Mouse (Mus musculus): ENCODE measurements around the gene Saa2. TPM values are rescaled to one million over a fixed set of nuclear protein-coding genes. Genes with fewer than 3 reads are reported as not detected.

The Saa2 gene
- total and polyA plus RNA-seq, 3 experiments, result not detected

GRCm38 (mm10) chr7:46768451-46768850 lies 16.9 kb downstream of the Saa2 start:
- Histone ChIP-seq H3K9ac (ENCODE audit: insufficient read depth, low read depth) (no peak overlapping the region), H3K9me3 (replicated peaks; ENCODE audit: low read length) (no peaks in the 10 kb centered on the region), H3K36me3 (replicated peaks in 1 of 2; ENCODE audit: control insufficient read depth in 1 of 2, insufficient read depth in 1 of 2, low read length in 1 of 2) (peaks cover 46 to 87% of the 10 kb centered on the region in 2 experiments), H3K4me1 (ENCODE audit: control insufficient read depth in 1 of 2, insufficient read depth in 2 of 2) (no peaks in the 10 kb centered on the region), H3K27me3 (replicated peaks) (no peaks in the 10 kb centered on the region), H3K27ac (ENCODE audit: insufficient read depth, low read depth) (no peak overlapping the region), H3K4me2 (ENCODE audit: insufficient read depth, low read depth, poor library complexity, severe bottlenecking) (no peak overlapping the region), H3K79me2 (replicated peaks; ENCODE audit: control insufficient read depth, extremely low read depth, insufficient read depth, poor library complexity, severe bottlenecking) (no peaks in the 10 kb centered on the region), H3K4me3 (replicated peaks in 1 of 3; ENCODE audit: low read depth in 2 of 3, low read length in 2 of 3, poor library complexity in 1 of 3) (no peak overlapping the region)
- dilution Hi-C loops (cut with MboI; ENCODE audit: extremely low pct_ligation_motif_present, extremely low pct_unique_long_range_greater_than_20kb, low sequenced_read_pairs), result no loop called here
- DNase-seq (ENCODE audit: extremely low read depth), result no peak
- no peak for TF ChIP-seq ETS1 (conservative IDR thresholded peaks at IDR 0.05; ENCODE audit: low read depth, low read length)
- TF ChIP-seq HCFC1 (IDR thresholded peaks at IDR 0.05; ENCODE audit: low read depth, low read length), result no peak
- TF ChIP-seq POLR2AphosphoS2 (IDR thresholded peaks at IDR 0.05; ENCODE audit: low read depth, low read length), result no peak
- no peak for TF ChIP-seq CHD2 (IDR thresholded peaks at IDR 0.05; ENCODE audit: low read length)
- in situ Hi-C loops (cut with MboI; ENCODE audit: low pct_ligation_motif_present, low pct_unique_long_range_greater_than_20kb, low sequenced_read_pairs), result loop anchor here (5.0 kb wide), 1 partner anchor 56 kb away; the partner anchor contains the start of gene Saal1

GRCm38 (mm10) chr7:46770706-46771105 lies 19.1 kb downstream of the Saa2 start:
- Histone ChIP-seq H3K27me3 (replicated peaks) (no peaks in the 10 kb centered on the region), H3K9me3 (replicated peaks; ENCODE audit: low read length) (no peaks in the 10 kb centered on the region), H3K4me2 (ENCODE audit: insufficient read depth, low read depth, poor library complexity, severe bottlenecking) (no peak overlapping the region), H3K4me1 (ENCODE audit: control insufficient read depth in 1 of 2, insufficient read depth in 2 of 2) (peaks cover 0 to 10% of the 10 kb centered on the region in 2 experiments; a peak in 2 of 4 replicates), H3K36me3 (replicated peaks in 1 of 2; ENCODE audit: control insufficient read depth in 1 of 2, insufficient read depth in 1 of 2, low read length in 1 of 2) (peaks cover 49 to 88% of the 10 kb centered on the region in 2 experiments), H3K9ac (ENCODE audit: insufficient read depth, low read depth) (no peak overlapping the region), H3K79me2 (replicated peaks; ENCODE audit: control insufficient read depth, extremely low read depth, insufficient read depth, poor library complexity, severe bottlenecking) (no peaks in the 10 kb centered on the region), H3K27ac (ENCODE audit: insufficient read depth, low read depth) (no peak overlapping the region), H3K4me3 (replicated peaks in 1 of 3; ENCODE audit: low read depth in 2 of 3, low read length in 2 of 3, poor library complexity in 1 of 3) (no peak overlapping the region)
- dilution Hi-C loops (cut with MboI; ENCODE audit: extremely low pct_ligation_motif_present, extremely low pct_unique_long_range_greater_than_20kb, low sequenced_read_pairs), result no loop called here
- in situ Hi-C loops (cut with MboI; ENCODE audit: low pct_ligation_motif_present, low pct_unique_long_range_greater_than_20kb, low sequenced_read_pairs), result no loop called here
- peak; percentile 54 for DNase-seq (ENCODE audit: extremely low read depth)
- TF ChIP-seq ZNF384 (IDR thresholded peaks at IDR 0.05; ENCODE audit: low read depth, low read length), result peak; percentile 75
- no peak for TF ChIP-seq JUND (conservative IDR thresholded peaks at IDR 0.05; ENCODE audit: low read depth, low read length)
- TF ChIP-seq RAD21 (IDR thresholded peaks at IDR 0.05; ENCODE audit: low read depth, low read length), result peak; percentile 26
- TF ChIP-seq CTCF (conservative IDR thresholded peaks at IDR 0.05 in 1 of 2, IDR thresholded peaks at IDR 0.05 in 1 of 2; ENCODE audit: low read depth in 2 of 2, low read length in 2 of 2), result peak; percentile 41 to 55
- no peak for TF ChIP-seq UBTF (IDR thresholded peaks at IDR 0.05; ENCODE audit: low read depth, low read length)
- no peak for TF ChIP-seq ELF1 (IDR thresholded peaks at IDR 0.05; ENCODE audit: low read depth, low read length)
- TF ChIP-seq SMC3 (IDR thresholded peaks at IDR 0.05; ENCODE audit: low read depth, low read length), result peak; percentile 46
- TF ChIP-seq USF1 (IDR thresholded peaks at IDR 0.05; ENCODE audit: low read depth, low read length), result no peak

- Histone ChIP-seq H3K9ac (ENCODE audit: insufficient read depth, low read depth) (no peak overlapping the region), H3K4me3 (replicated peaks in 1 of 3; ENCODE audit: low read depth in 2 of 3, low read length in 2 of 3, poor library complexity in 1 of 3) (no peak overlapping the region), H3K9me3 (replicated peaks; ENCODE audit: low read length) (no peaks in the 10 kb centered on the region), H3K36me3 (replicated peaks in 1 of 2; ENCODE audit: control insufficient read depth in 1 of 2, insufficient read depth in 1 of 2, low read length in 1 of 2) (peaks cover 29 to 52% of the 10 kb centered on the region in 2 experiments), H3K27me3 (replicated peaks) (no peaks in the 10 kb centered on the region), H3K27ac (ENCODE audit: insufficient read depth, low read depth) (no peak overlapping the region), H3K4me1 (ENCODE audit: control insufficient read depth in 1 of 2, insufficient read depth in 2 of 2) (peaks cover 0 to 14% of the 10 kb centered on the region in 2 experiments; a peak in 2 of 4 replicates), H3K4me2 (ENCODE audit: insufficient read depth, low read depth, poor library complexity, severe bottlenecking) (no peak overlapping the region), H3K79me2 (replicated peaks; ENCODE audit: control insufficient read depth, extremely low read depth, insufficient read depth, poor library complexity, severe bottlenecking) (0 out of 2 replicates have a peak, but pooled peaks cover 3% of the 10 kb centered on the region)
- DNase-seq (ENCODE audit: extremely low read depth), result no peak
- dilution Hi-C loops (cut with MboI; ENCODE audit: extremely low pct_ligation_motif_present, extremely low pct_unique_long_range_greater_than_20kb, low sequenced_read_pairs) (no loop called here), in situ Hi-C loops (cut with MboI; ENCODE audit: low pct_ligation_motif_present, low pct_unique_long_range_greater_than_20kb, low sequenced_read_pairs) (no loop called here)
- TF ChIP-seq UBTF (IDR thresholded peaks at IDR 0.05; ENCODE audit: low read depth, low read length) (no peak), NRF1 (IDR thresholded peaks at IDR 0.05; ENCODE audit: low read depth, low read length) (no peak), ZC3H11A (IDR thresholded peaks at IDR 0.05; ENCODE audit: low read depth, low read length) (no peak), JUND (conservative IDR thresholded peaks at IDR 0.05; ENCODE audit: low read depth, low read length) (no peak), MAX (IDR thresholded peaks at IDR 0.05; ENCODE audit: low read length) (no peak), USF1 (IDR thresholded peaks at IDR 0.05; ENCODE audit: low read depth, low read length) (no peak), MAZ (IDR thresholded peaks at IDR 0.05; ENCODE audit: low read depth, low read length) (no peak), POLR2A (IDR thresholded peaks at IDR 0.05; ENCODE audit: low read depth, low read length) (no peak), EP300 (IDR thresholded peaks at IDR 0.05; ENCODE audit: low read length) (no peak), HCFC1 (IDR thresholded peaks at IDR 0.05; ENCODE audit: low read depth, low read length) (no peak), ETS1 (conservative IDR thresholded peaks at IDR 0.05; ENCODE audit: low read depth, low read length) (no peak), GABPA (IDR thresholded peaks at IDR 0.05; ENCODE audit: insufficient replicate concordance, low read depth, low read length) (no peak), TBP (conservative IDR thresholded peaks at IDR 0.05; ENCODE audit: low read depth, low read length) (no peak), ELF1 (IDR thresholded peaks at IDR 0.05; ENCODE audit: low read depth, low read length) (no peak), MAFK (IDR thresholded peaks at IDR 0.05; ENCODE audit: insufficient replicate concordance, low read length) (no peak)
These were observed 37.7 kb downstream of the Saa2 start for GRCm38 (mm10) chr7:46789177-46789849.

Measured in CH12.LX (cell line).